Mouse (Mus musculus) kidney, adult 2 months (tissue): ENCODE data around the gene Fbl. TPM values are rescaled to one million over a fixed set of nuclear protein-coding genes. Genes with fewer than 3 reads are reported as not detected.
A peak's percentile ranks its signal among the peaks of the same experiment; 100 is the strongest.

ENCODE experiments used
- DNase-seq: peaks from one replicate; pipeline ENCODE4 v3.0.0; 2021
- H3K27ac ChIP-seq: fragments of 200-500 bp; 2 replicates; pipeline ENCODE4 v1.5.1; 2012; ENCODE audit warnings: low read depth, low read length, control low read depth, inconsistent platforms; ENCODE audit not compliant: insufficient read depth
- H3K27me3 ChIP-seq: fragments of 200-500 bp; replicated peaks from 2 replicates; pipeline ENCODE4 v1.6.1; 2012; ENCODE audit warnings: mild to moderate bottlenecking, moderate library complexity, low read length, inconsistent platforms; ENCODE audit not compliant: control insufficient read depth, insufficient read depth
- H3K36me3 ChIP-seq: fragments of 200-500 bp; 2 replicates; pipeline ENCODE4 v1.6.1; 2012; ENCODE audit warnings: mild to moderate bottlenecking, moderate library complexity, low read length, inconsistent platforms; ENCODE audit not compliant: control insufficient read depth, insufficient read depth
- H3K4me1 ChIP-seq: fragments of 200-500 bp; 2 replicates; pipeline ENCODE4 v1.6.1; 2011; ENCODE audit warnings: low read length; ENCODE audit not compliant: control insufficient read depth, insufficient read depth
- H3K4me3 ChIP-seq: fragments of 200-500 bp; 2 replicates; pipeline ENCODE4 v1.5.1; 2011; ENCODE audit warnings: mild to moderate bottlenecking, low read depth, low read length, control low read depth; ENCODE audit not compliant: insufficient read depth
- CTCF ChIP-seq: fragments of 200-500 bp; conservative IDR thresholded peaks from 2 replicates; pipeline ENCODE4 v1.5.1; 2011; ENCODE audit warnings: low read depth, mild to moderate bottlenecking, control low read depth, low read length, moderate library complexity, mixed read lengths; ENCODE audit not compliant: insufficient read depth, insufficient read length
- POLR2A ChIP-seq: fragments of 200-500 bp; IDR thresholded peaks from one replicate; pipeline ENCODE4 v1.6.1; 2011; ENCODE audit warnings: low read depth, low read length, control low read depth
- WGBS: fragments of 180-500 bp; shearing (Covaris S2); methylation state at CpG from one replicate; pipeline ENCODE4 v1.1.7; 2018; 5-methylcytosine and 5-hydroxymethylcytosine counted together
- polyA plus RNA-seq: library from polyadenylated mRNA; depleted of rRNA; stranded (reverse); fragments of >200 nt; gene quantifications from 2 replicates; pipeline ENCODE4 v1.2.3, GENCODE M21; 2012

Fbl gene
- polyA plus RNA-seq, 1 experiment, result 54.3 TPM

DNA sequence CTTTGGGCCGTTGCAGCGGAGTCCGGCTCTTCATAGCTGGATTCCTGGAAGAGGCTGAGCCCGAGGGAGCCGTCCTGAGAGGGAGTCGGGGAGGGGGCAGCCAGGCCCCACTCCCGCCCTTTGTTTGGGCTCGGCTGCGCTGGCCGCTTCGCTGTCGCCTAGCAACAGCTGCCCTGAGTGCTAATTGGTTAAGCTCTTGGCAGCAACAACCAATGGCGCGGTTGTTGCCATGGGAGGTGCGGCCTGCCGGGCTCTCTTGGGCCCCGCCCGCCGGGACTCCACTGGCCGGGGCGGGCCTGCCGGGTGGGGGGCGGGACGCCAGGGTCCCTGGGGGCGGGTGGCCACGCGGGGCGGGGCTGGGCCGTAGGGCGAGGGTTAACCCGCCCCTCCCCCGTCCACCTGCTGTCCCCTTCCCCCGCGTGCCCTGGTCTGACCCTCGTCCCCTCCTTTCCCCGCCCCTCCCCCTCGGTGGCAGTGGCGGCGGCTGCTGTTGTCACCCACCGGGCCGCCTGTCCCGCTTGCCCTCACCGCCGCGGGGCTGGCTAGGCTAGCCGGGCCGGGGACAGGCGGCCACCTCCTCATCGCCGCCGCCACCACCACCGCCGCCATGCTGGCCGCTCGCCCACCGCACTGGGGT lies 10.3 kb downstream of the Fbl start:
- TF ChIP-seq POLR2A, result no peak
- no peak for TF ChIP-seq CTCF
- Histone ChIP-seq H3K27ac (peak overlapping the region; percentile 79), H3K4me1 (no peaks in the 10 kb centered on the region; the same call in 1 of the 2 replicates), H3K36me3 (no peaks in the 10 kb centered on the region), H3K4me3 (peak overlapping the region; percentile 89), H3K27me3 (no peaks in the 10 kb centered on the region)
- DNase-seq, result peak; percentile 98
- WGBS, result under 1% methylated on average over 35 of the region's 56 CpGs

DNA sequence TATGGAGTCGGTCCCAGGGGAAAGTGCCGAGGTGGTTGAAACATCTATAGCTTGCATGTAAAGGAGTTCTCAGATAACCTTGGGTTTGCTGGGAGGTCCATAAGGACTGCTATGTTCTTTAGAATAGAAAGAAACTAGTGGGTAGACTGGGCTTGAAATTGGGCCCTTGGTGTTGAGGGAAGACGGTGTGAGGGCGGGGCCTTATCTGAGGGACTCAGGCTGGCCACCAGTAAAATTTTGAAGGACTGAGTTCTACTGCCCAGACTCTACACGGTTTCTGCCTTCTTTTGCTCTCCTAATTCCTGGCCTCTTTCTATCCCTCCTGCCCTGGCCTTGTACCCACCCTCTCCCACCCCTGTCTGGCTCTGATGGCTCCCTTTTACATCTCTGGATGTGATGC lies 11.4 kb downstream of the Fbl start:
- WGBS, result 62% methylated on average over 5 of the region's 5 CpGs
- TF ChIP-seq CTCF (no peak), POLR2A (no peak)
- peaks cover 2% of the 10 kb centered on the region; the same call in 1 of the 2 replicates for H3K36me3 ChIP-seq
- no peaks in the 10 kb centered on the region for H3K27me3 ChIP-seq
- H3K27ac ChIP-seq, result no peak overlapping the region
- DNase-seq, result no peak
- no peaks in the 10 kb centered on the region; the same call in 1 of the 2 replicates for H3K4me1 ChIP-seq
- H3K4me3 ChIP-seq, result no peak overlapping the region

DNA sequence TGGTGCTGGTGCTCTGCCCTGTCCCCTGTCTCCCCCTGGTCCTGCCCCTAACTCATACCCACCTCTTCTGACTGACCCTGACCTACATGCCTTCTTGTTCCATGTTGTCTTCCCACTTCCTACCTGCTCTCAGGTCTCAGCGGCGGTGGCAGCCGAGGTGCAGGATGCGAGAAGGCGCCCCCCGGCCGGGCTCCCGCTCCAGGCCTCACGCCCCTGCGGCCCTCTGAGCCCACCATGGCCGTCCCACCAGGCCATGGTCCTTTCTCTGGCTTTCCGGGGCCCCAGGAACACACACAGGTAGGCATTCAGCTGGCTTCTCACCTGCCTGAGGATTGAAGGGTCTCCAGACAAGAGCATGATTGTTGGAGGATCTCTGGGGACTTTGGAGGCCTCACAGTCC lies 11.9 kb downstream of the Fbl start:
- Histone ChIP-seq H3K27ac (no peak overlapping the region), H3K4me1 (no peaks in the 10 kb centered on the region; the same call in 1 of the 2 replicates), H3K36me3 (peaks cover 4% of the 10 kb centered on the region; the same call in 1 of the 2 replicates), H3K4me3 (no peak overlapping the region), H3K27me3 (no peaks in the 10 kb centered on the region)
- no peak for TF ChIP-seq CTCF
- no peak for DNase-seq
- 94% methylated on average over 12 of the region's 12 CpGs for WGBS

DNA sequence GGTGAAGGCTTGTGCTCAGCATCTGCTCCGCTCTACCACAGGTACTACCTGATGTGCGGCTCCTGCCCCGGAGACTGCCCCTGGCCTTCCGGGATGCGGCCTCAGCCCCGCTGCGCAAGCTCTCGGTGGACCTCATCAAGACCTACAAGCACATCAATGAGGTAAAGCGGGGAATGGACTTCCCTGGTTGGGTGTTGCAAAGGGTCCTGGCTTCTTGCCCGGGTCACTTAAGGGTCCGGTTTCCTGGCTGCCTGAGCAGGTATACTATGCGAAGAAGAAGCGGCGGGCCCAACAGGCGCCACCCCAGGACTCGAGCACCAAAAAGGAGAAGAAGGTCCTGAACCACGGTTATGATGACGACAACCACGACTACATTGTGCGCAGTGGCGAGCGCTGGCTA lies 12.8 kb downstream of the Fbl start:
- TF ChIP-seq CTCF (no peak), POLR2A (no peak)
- peaks cover 7% of the 10 kb centered on the region for H3K36me3 ChIP-seq
- 91% methylated on average over 22 of the region's 22 CpGs for WGBS

DNA sequence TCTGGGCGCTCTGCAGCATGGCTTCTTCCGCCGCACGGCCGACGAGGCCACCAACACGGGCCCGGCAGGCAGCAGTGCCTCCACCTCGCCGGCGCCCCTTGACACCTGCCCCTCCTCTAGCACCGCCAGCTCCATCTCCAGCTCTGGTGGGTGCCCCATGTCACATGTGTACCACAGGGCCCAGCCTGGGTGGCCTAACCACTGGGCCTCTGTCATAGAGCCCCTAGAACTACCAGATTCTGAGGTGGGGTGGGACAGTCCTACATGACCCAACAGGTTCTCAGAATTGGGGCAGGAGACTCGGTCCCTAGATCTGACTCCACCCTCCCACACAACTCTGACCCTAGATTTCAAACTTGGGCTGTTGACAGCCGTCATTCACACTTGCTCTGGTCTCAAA lies 16.4 kb downstream of the Fbl start:
- H3K27ac ChIP-seq, result no peak overlapping the region
- 91% methylated on average over 14 of the region's 14 CpGs for WGBS
- H3K4me3 ChIP-seq, result no peak overlapping the region
- peaks cover 7% of the 10 kb centered on the region for H3K36me3 ChIP-seq
- H3K4me1 ChIP-seq, result no peaks in the 10 kb centered on the region
- TF ChIP-seq POLR2A (no peak), CTCF (no peak)
- no peak for DNase-seq
- no peaks in the 10 kb centered on the region for H3K27me3 ChIP-seq

More for the DNA sequence above, 12.8 kb downstream of the Fbl start:
- Histone ChIP-seq H3K4me3 (no peak overlapping the region), H3K27me3 (no peaks in the 10 kb centered on the region), H3K27ac (no peak overlapping the region), H3K4me1 (no peaks in the 10 kb centered on the region; the same call in 1 of the 2 replicates)
- no peak for DNase-seq

DNA sequence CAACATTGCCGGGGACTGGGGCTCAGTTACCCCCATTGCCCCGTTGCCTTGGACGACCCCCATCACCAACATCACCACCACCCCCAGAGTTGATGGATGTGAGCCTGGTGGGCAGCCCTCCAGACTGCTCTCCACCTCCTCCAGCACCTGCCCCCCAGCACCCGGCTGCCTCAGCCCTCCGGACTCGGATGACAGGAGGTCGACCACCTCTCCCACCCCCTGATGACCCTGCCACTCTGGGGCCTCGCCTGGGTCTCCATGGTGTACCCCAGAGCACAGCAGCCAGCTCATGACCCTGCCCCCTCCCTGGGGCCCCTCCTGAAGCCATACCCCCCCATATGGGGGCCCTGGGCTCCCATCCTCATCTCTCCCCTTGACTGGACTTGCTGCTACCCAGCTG lies 17.1 kb downstream of the Fbl start:
- Histone ChIP-seq H3K36me3 (peaks cover 7% of the 10 kb centered on the region), H3K27ac (no peak overlapping the region), H3K4me3 (no peak overlapping the region), H3K27me3 (no peaks in the 10 kb centered on the region), H3K4me1 (no peaks in the 10 kb centered on the region)
- no peak for TF ChIP-seq POLR2A
- no peak for TF ChIP-seq CTCF
- DNase-seq, result no peak
- 84% methylated on average over 8 of the region's 8 CpGs for WGBS

DNA sequence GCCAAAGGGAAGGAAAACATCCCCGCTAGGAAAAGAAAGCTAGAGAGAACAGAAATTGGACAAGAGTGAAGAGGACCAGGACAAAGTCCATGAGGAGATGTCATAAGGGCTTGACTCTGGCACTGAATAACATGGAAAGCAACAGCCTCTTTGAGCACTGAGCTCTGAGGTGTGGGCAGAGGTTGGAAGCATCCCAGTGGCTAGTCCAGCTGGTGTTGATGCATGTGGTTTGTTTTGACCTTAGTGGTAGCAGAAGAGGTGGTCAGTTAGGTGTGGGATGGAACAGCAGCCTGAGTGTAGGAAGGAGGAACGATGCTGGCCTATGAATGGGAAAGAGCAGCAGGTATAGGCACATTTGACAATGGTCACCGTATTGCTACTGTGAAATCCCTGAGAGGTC lies 22.0 kb downstream of the Fbl start:
- Histone ChIP-seq H3K27me3 (no peaks in the 10 kb centered on the region), H3K27ac (no peak overlapping the region), H3K4me1 (no peaks in the 10 kb centered on the region), H3K4me3 (no peak overlapping the region), H3K36me3 (peaks cover 2% of the 10 kb centered on the region; the same call in 1 of the 2 replicates)
- 83% methylated on average over 3 of the region's 3 CpGs for WGBS
- no peak for TF ChIP-seq CTCF
- TF ChIP-seq POLR2A, result no peak
- DNase-seq, result peak; percentile 51

DNA sequence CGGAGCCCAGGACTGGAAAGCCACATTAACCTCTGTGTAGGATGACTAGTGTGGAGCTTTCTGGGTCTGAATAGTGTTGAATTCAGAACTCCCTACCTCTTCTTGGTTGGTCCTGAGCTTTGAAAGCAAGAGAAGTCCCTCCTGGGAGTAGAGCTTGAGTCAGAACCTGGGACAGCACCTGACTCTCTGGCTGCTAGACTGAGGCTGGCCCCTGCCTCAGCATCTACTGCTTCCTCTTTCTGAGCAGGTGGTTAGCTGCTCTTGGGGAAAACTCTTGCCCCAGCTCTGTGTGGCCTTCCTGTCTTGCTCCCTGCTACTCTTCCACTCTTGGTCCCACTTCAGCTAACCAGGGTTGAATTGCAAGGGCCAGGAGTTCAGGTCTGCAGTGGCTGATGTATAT lies 22.4 kb downstream of the Fbl start:
- Histone ChIP-seq H3K36me3 (peaks cover under 1% of the 10 kb centered on the region; the same call in 1 of the 2 replicates), H3K4me3 (no peak overlapping the region), H3K27ac (no peak overlapping the region), H3K27me3 (no peaks in the 10 kb centered on the region), H3K4me1 (no peaks in the 10 kb centered on the region)
- DNase-seq, result no peak
- TF ChIP-seq CTCF, result no peak
- TF ChIP-seq POLR2A, result no peak
- 97% methylated on average over 1 of the region's 1 CpGs for WGBS
